Mouse (Mus musculus) CH12.LX (cell line): ENCODE measurements around the gene Lef1. TPM values are rescaled to one million over a fixed set of nuclear protein-coding genes. Genes with fewer than 3 reads are reported as not detected.

Source experiments
- DNase-seq: peaks from one replicate; pipeline ENCODE4 v3.0.0-alpha.2; 2013; ENCODE audit errors: extremely low read depth
- H3K27ac ChIP-seq: 2 replicates; pipeline ENCODE4 v1.5.1; 2012; ENCODE audit warnings: low read depth, mild to moderate bottlenecking, control low read depth, moderate library complexity; ENCODE audit not compliant: insufficient read depth
- H3K27me3 ChIP-seq: replicated peaks from 2 replicates; pipeline ENCODE3; 2012; ENCODE audit warnings: inconsistent platforms
- H3K36me3 ChIP-seq, 2 experiments: replicated peaks in 1 of 2; 2 replicates each; pipeline versions ENCODE3 to v1.6.1; 2012; ENCODE audit warnings: inconsistent platforms in 1 of 2, low read length in 1 of 2, mild to moderate bottlenecking in 1 of 2, mixed read lengths in 1 of 2, moderate library complexity in 1 of 2; ENCODE audit not compliant: control insufficient read depth in 1 of 2, insufficient read depth in 1 of 2
- H3K4me1 ChIP-seq, 2 experiments: 2 replicates each; pipeline ENCODE4 v1.6.1; 2012; ENCODE audit warnings: inconsistent platforms in 1 of 2, moderate library complexity in 1 of 2; ENCODE audit not compliant: insufficient read depth in 2 of 2, control insufficient read depth in 1 of 2
- H3K4me2 ChIP-seq: 2 replicates; pipeline ENCODE4 v1.6.1; 2012; ENCODE audit warnings: low read depth, mild to moderate bottlenecking, control low read depth; ENCODE audit not compliant: poor library complexity, insufficient read depth, severe bottlenecking
- H3K4me3 ChIP-seq, 3 experiments: fragments of 150-350 bp in 1 of 3; sonication (generic) in 1 of 3; replicated peaks in 1 of 3; 2 replicates each; pipeline versions ENCODE3 to v1.5.1; 2011 to 2012; ENCODE audit warnings: low read depth in 2 of 3, low read length in 2 of 3, mild to moderate bottlenecking in 2 of 3, moderate library complexity in 2 of 3, control low read depth in 1 of 3, improper control_type of control experiment in 1 of 3, inconsistent platforms in 1 of 3, mixed read lengths in 1 of 3; ENCODE audit not compliant: poor library complexity in 1 of 3
- H3K79me2 ChIP-seq: replicated peaks from 2 replicates; pipeline ENCODE4 v1.6.1; 2012; ENCODE audit warnings: mild to moderate bottlenecking, moderate library complexity; ENCODE audit not compliant: control insufficient read depth, poor library complexity, insufficient read depth, severe bottlenecking; ENCODE audit errors: extremely low read depth
- H3K9ac ChIP-seq: 2 replicates; pipeline ENCODE4 v1.6.1; 2012; ENCODE audit warnings: low read depth, mild to moderate bottlenecking, control low read depth, moderate library complexity; ENCODE audit not compliant: insufficient read depth
- H3K9me3 ChIP-seq: replicated peaks from 2 replicates; pipeline ENCODE3; 2012; ENCODE audit warnings: low read length, inconsistent platforms, mixed read lengths
- BHLHE40 ChIP-seq: IDR thresholded peaks from 2 replicates; pipeline ENCODE4 v1.6.1; 2011; ENCODE audit warnings: mild to moderate bottlenecking, low read depth, low read length, improper control_type of control experiment
- CHD2 ChIP-seq: IDR thresholded peaks from 2 replicates; pipeline ENCODE4 v1.6.1; 2011; ENCODE audit warnings: low read length, improper control_type of control experiment
- CTCF ChIP-seq, 2 experiments: IDR thresholded peaks in 1 of 2; conservative IDR thresholded peaks in 1 of 2; 2 replicates each; pipeline ENCODE4 v1.5.1; 2011 to 2012; ENCODE audit warnings: low read depth in 2 of 2, low read length in 2 of 2, improper control_type of control experiment in 1 of 2, inconsistent platforms in 1 of 2, mild to moderate bottlenecking in 1 of 2, moderate library complexity in 1 of 2
- E2F4 ChIP-seq: IDR thresholded peaks from 2 replicates; pipeline ENCODE4 v1.6.1; 2011; ENCODE audit warnings: low read depth, low read length, improper control_type of control experiment; ENCODE audit not compliant: insufficient replicate concordance
- GABPA ChIP-seq: IDR thresholded peaks from 2 replicates; pipeline ENCODE4 v1.6.1; 2012; ENCODE audit warnings: low read depth, low read length, improper control_type of control experiment, inconsistent platforms; ENCODE audit not compliant: insufficient replicate concordance
- IRF4 ChIP-seq: IDR thresholded peaks from 2 replicates; pipeline ENCODE4 v1.6.1; 2014; ENCODE audit warnings: low read depth, mild to moderate bottlenecking, inconsistent platforms, low read length, improper control_type of control experiment
- JUN ChIP-seq: IDR thresholded peaks from 2 replicates; pipeline ENCODE4 v1.6.1; 2011; ENCODE audit warnings: low read depth, mild to moderate bottlenecking, low read length, improper control_type of control experiment, moderate library complexity; ENCODE audit not compliant: insufficient read depth
- MAX ChIP-seq: IDR thresholded peaks from 2 replicates; pipeline ENCODE4 v1.6.1; 2011; ENCODE audit warnings: low read length, improper control_type of control experiment
- MXI1 ChIP-seq: IDR thresholded peaks from 2 replicates; pipeline ENCODE4 v1.6.1; 2011; ENCODE audit warnings: mild to moderate bottlenecking, low read depth, low read length, improper control_type of control experiment
- MYC ChIP-seq: IDR thresholded peaks from 2 replicates; pipeline ENCODE4 v1.6.1; 2011; ENCODE audit warnings: low read depth, mild to moderate bottlenecking, improper control_type of control experiment, low read length
- NELFE ChIP-seq: IDR thresholded peaks from 2 replicates; pipeline ENCODE4 v1.6.1; 2011; ENCODE audit warnings: low read depth, low read length, improper control_type of control experiment
- POLR2A ChIP-seq: IDR thresholded peaks from 2 replicates; pipeline ENCODE4 v1.6.1; 2011; ENCODE audit warnings: low read depth, mild to moderate bottlenecking, improper control_type of control experiment, low read length
- RAD21 ChIP-seq: IDR thresholded peaks from 2 replicates; pipeline ENCODE4 v1.6.1; 2011; ENCODE audit warnings: low read depth, mild to moderate bottlenecking, low read length, improper control_type of control experiment, moderate library complexity
- RCOR1 ChIP-seq: conservative IDR thresholded peaks from 2 replicates; pipeline ENCODE4 v1.6.1; 2012; ENCODE audit warnings: low read depth, mild to moderate bottlenecking, inconsistent platforms, low read length, improper control_type of control experiment
- UBTF ChIP-seq: IDR thresholded peaks from 2 replicates; pipeline ENCODE4 v1.6.1; 2012; ENCODE audit warnings: low read depth, mild to moderate bottlenecking, inconsistent platforms, low read length, improper control_type of control experiment, moderate library complexity
- USF2 ChIP-seq: conservative IDR thresholded peaks from 2 replicates; pipeline ENCODE4 v1.6.1; 2011; ENCODE audit warnings: low read depth, low read length, improper control_type of control experiment
- ZNF384 ChIP-seq: IDR thresholded peaks from 2 replicates; pipeline ENCODE4 v1.6.1; 2012; ENCODE audit warnings: low read depth, low read length, improper control_type of control experiment, inconsistent platforms
- dilution Hi-C: fragments of 300-500 bp; cut with MboI; formaldehyde crosslinking; loops from 2 replicates; pipeline ENCODE4 v1.14.3; 2020; ENCODE audit warnings: low sequenced_read_pairs; ENCODE audit not compliant: extremely low pct_unique_long_range_greater_than_20kb, extremely low pct_ligation_motif_present
- in situ Hi-C: fragments of 300-500 bp; cut with MboI; formaldehyde crosslinking; loops from 3 replicates; pipeline ENCODE4 v1.14.3; 2019; ENCODE audit warnings: low sequenced_read_pairs, low pct_ligation_motif_present, low pct_unique_long_range_greater_than_20kb, mixed read lengths
- polyA plus RNA-seq: library from polyadenylated mRNA; unstranded; fragments of >175 nt; gene quantifications from 2 replicates; pipeline ENCODE4 v1.2.1, GENCODE M21; 2012; ENCODE audit warnings: low read depth; ENCODE audit not compliant: insufficient read length
- total RNA-seq, 2 experiments: library from RNA; depleted of rRNA; stranded (reverse); fragments of 300-350 nt in 1 of 2; fragments of >200 nt in 1 of 2; gene quantifications; 2 replicates each; pipeline ENCODE4 v1.2.3; 2012 to 2014

Lef1 gene
- total and polyA plus RNA-seq, 3 experiments: 1.8 to 14.5 (median 4.4) TPM

DNA sequence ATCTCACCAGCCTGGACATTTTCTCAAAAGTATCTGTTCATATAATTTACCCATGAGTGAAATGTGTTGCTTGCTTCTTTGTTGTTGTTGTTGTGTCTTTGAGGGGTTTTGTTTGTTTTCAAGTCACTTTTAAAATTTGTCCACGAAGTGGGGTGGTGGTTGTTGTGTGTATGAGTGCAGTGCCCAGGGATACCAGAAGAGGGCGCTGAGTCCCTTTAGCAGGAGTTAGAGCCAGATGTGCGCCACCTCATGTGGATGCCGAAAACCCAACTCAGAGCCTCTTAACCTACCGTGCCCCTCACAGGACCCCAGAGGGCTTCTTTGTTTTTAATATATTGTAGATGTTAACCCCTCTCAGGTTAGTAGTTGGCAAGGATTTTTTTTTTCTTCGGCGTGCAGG lies 101.9 kb downstream of the Lef1 start:
- in situ Hi-C loops: no loop called here
- Histone ChIP-seq H3K4me3 (no peak overlapping the region), H3K36me3 (peaks cover 0 to 13% of the 10 kb centered on the region in 2 experiments), H3K27ac (no peak overlapping the region), H3K4me1 (peaks cover 5 to 15% of the 10 kb centered on the region in 2 experiments; a peak in 3 of 4 replicates), H3K9ac (no peak overlapping the region), H3K9me3 (peaks cover 2% of the 10 kb centered on the region), H3K4me2 (no peak overlapping the region), H3K27me3 (peaks cover 11% of the 10 kb centered on the region), H3K79me2 (no peaks in the 10 kb centered on the region)
- TF ChIP-seq ZNF384 (no peak), RAD21 (peak; percentile 7), MXI1 (no peak), CTCF (conservative IDR thresholded peaks at IDR 0.05 in 1 of 2, IDR thresholded peaks at IDR 0.05 in 1 of 2; ENCODE audit: low read depth in 2 of 2, low read length in 2 of 2) (peak in 1 of 2 experiments; percentile 53; a peak in 2 of 4 replicates), E2F4 (no peak)
- DNase-seq: peak; percentile 14
- dilution Hi-C loops: no loop called here

DNA sequence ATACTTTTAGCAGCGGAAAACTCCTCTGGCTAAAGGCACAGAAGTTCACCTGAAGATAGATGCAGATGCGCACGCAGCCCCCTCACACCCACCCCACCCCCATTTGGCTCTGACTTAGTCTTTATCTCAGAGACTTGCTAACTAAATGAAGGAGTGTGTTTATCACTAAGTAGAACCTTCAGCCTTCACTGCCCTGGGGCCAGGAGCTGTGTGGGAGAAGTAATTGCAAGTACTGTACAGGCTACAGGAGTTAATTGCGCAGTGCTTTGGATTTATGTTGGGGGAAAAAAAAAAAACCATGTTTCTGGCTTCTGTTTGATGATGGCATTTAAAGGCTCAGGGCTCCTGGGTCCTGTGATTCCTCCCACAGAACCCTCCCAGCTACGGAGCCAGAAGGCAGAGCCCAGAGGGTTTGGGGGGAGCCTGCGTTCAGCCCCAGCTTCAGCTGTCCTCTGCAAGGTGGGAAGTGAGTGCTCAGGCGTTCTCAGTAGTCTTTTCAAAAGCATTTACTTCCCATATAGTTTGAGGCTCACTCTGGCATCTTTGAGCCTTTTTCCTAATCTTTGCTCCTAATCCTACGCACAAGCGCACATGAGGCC lies 103.9 kb downstream of the Lef1 start:
- Histone ChIP-seq H3K27ac (no peak overlapping the region), H3K27me3 (peaks cover 11% of the 10 kb centered on the region), H3K4me1 (no peaks in the 10 kb centered on the region), H3K9me3 (peaks cover 2% of the 10 kb centered on the region), H3K79me2 (no peaks in the 10 kb centered on the region), H3K4me2 (no peak overlapping the region), H3K9ac (no peak overlapping the region), H3K36me3 (peaks cover 0 to 15% of the 10 kb centered on the region in 2 experiments)
- dilution Hi-C loops (no loop called here), in situ Hi-C loops (no loop called here)
- no peak for DNase-seq
- TF ChIP-seq MYC (no peak), BHLHE40 (no peak), ZNF384 (no peak), MAX (no peak), POLR2A (no peak), JUN (no peak), RCOR1 (no peak), CHD2 (no peak), GABPA (no peak), UBTF (no peak), NELFE (no peak), USF2 (no peak), IRF4 (no peak)
- TF ChIP-seq, all 38 proteins: peak for 0
- H3K4me3 ChIP-seq: no peak overlapping the region
